Mouse (Mus musculus) ES-E14 (cell line): ENCODE data around the gene Ubox5. TPM values are rescaled to one million over a fixed set of nuclear protein-coding genes. Genes with fewer than 3 reads are reported as not detected.

Source experiments
- DNase-seq: peaks from one replicate; pipeline ENCODE4 v3.0.0-alpha.2; 2013; ENCODE audit warnings: low read depth, low spot score
- H3K27ac ChIP-seq: 2 replicates; pipeline ENCODE4 v1.5.1; 2012; ENCODE audit warnings: low read depth, mild to moderate bottlenecking, low read length, moderate library complexity, mixed read lengths; ENCODE audit not compliant: poor library complexity, insufficient read depth, severe bottlenecking
- H3K36me3 ChIP-seq: 2 replicates; pipeline ENCODE4 v1.6.1; 2012; ENCODE audit warnings: mild to moderate bottlenecking, low read length, moderate library complexity, mixed read lengths; ENCODE audit not compliant: control insufficient read depth, poor library complexity, insufficient read depth, severe bottlenecking
- H3K4me1 ChIP-seq, 2 experiments: fragments of 150-350 bp in 1 of 2; sonication (generic) in 1 of 2; 2 replicates each; pipeline ENCODE4 v1.6.1; 2012; ENCODE audit warnings: low read length in 2 of 2, mild to moderate bottlenecking in 1 of 2, mixed read lengths in 1 of 2; ENCODE audit not compliant: control insufficient read depth in 2 of 2, insufficient read depth in 2 of 2, poor library complexity in 1 of 2
- H3K4me3 ChIP-seq, 2 experiments: fragments of 150-350 bp in 1 of 2; sonication (generic) in 1 of 2; 2 replicates each; pipeline ENCODE4 v1.5.1; 2012; ENCODE audit warnings: low read length in 2 of 2, low read depth in 1 of 2, mild to moderate bottlenecking in 1 of 2, mixed read lengths in 1 of 2; ENCODE audit not compliant: insufficient read depth in 1 of 2, poor library complexity in 1 of 2, severe bottlenecking in 1 of 2
- H3K9ac ChIP-seq: 2 replicates; pipeline ENCODE4 v1.6.1; 2012; ENCODE audit warnings: low read depth, mild to moderate bottlenecking, low read length, mixed read lengths; ENCODE audit not compliant: poor library complexity, insufficient read depth, severe bottlenecking
- H3K9me3 ChIP-seq: fragments of 150-350 bp; sonication (generic); 2 replicates; pipeline ENCODE4 v1.6.1; 2012; ENCODE audit warnings: low read depth, mild to moderate bottlenecking, low read length; ENCODE audit not compliant: control insufficient read depth, insufficient read depth
- CHD2 ChIP-seq: IDR thresholded peaks from 2 replicates; pipeline ENCODE4 v1.6.1; 2014; ENCODE audit warnings: mild to moderate bottlenecking, low read depth, low read length, inconsistent platforms
- HCFC1 ChIP-seq: IDR thresholded peaks from 2 replicates; pipeline ENCODE4 v1.6.1; 2012; ENCODE audit warnings: low read length, inconsistent platforms, borderline replicate concordance; ENCODE audit not compliant: insufficient read depth
- MAFK ChIP-seq: IDR thresholded peaks from 2 replicates; pipeline ENCODE4 v1.6.1; 2014; ENCODE audit warnings: mild to moderate bottlenecking, low read depth, low read length, inconsistent platforms; ENCODE audit not compliant: insufficient read depth
- ZC3H11A ChIP-seq: IDR thresholded peaks from 2 replicates; pipeline ENCODE4 v1.6.1; 2012; ENCODE audit warnings: low read depth, mild to moderate bottlenecking, inconsistent platforms, low read length, borderline replicate concordance
- ZNF384 ChIP-seq: IDR thresholded peaks from 2 replicates; pipeline ENCODE4 v1.6.1; 2012; ENCODE audit warnings: low read depth, low read length, inconsistent platforms
- in situ Hi-C, 2 experiments: fragments of 600-800 bp; cut with MboI; formaldehyde crosslinking; loops; one replicate each; pipeline ENCODE4 v1.15.1; 2025; ENCODE audit warnings: low sequenced_read_pairs in 2 of 2, inconsistent platforms in 1 of 2; ENCODE audit not compliant: unreplicated experiment in 2 of 2
- total RNA-seq: library from RNA; depleted of rRNA; stranded (reverse); fragments of 300-350 nt; gene quantifications from 2 replicates; pipeline ENCODE4 v1.2.3, GENCODE M21; 2012

Ubox5 gene
- total RNA-seq, 1 experiment = 5.0 TPM

- TF ChIP-seq ZC3H11A (no peak), HCFC1 (no peak), MAFK (no peak)
- Histone ChIP-seq H3K36me3 (no peaks in the 10 kb centered on the region), H3K4me1 (peaks cover 4 to 30% of the 10 kb centered on the region in 2 experiments; a peak in 1 of 4 replicates), H3K9me3 (no peaks in the 10 kb centered on the region), H3K27ac (no peak overlapping the region), H3K4me3 (peak overlapping the region; percentile 49 to 57), H3K9ac (0 out of 2 replicates have a peak overlapping the region, but pooled peaks have one; percentile 16)
- no peak for DNase-seq
- in situ Hi-C loops = no loop called here
These were observed 6.0 kb upstream of the Ubox5 start for GRCm38 (mm10) chr2:130635847-130636246.

GRCm38 (mm10) chr2:130634739-130635411 lies 5.0 kb upstream of the Ubox5 start:
- in situ Hi-C loops = no loop called here
- peaks cover 7 to 30% of the 10 kb centered on the region in 2 experiments; a peak in 2 of 4 replicates for H3K4me1 ChIP-seq
- no peaks in the 10 kb centered on the region for H3K36me3 ChIP-seq
- no peak for DNase-seq
- H3K27ac ChIP-seq = no peak overlapping the region
- TF ChIP-seq CHD2 (no peak), ZC3H11A (no peak), MAFK (no peak), HCFC1 (no peak), ZNF384 (no peak)
- H3K9me3 ChIP-seq = no peaks in the 10 kb centered on the region
- H3K4me3 ChIP-seq = peak overlapping the region; percentile 47 to 49
- H3K9ac ChIP-seq = 0 out of 2 replicates have a peak overlapping the region, but pooled peaks have one; percentile 21

GRCm38 (mm10) chr2:130634006-130634738 lies 4.3 kb upstream of the Ubox5 start:
- Histone ChIP-seq H3K36me3 (no peaks in the 10 kb centered on the region), H3K9ac (0 out of 2 replicates have a peak overlapping the region, but pooled peaks have one; percentile 21), H3K9me3 (no peaks in the 10 kb centered on the region), H3K4me3 (peak overlapping the region; percentile 47 to 49; a peak in 3 of 4 replicates), H3K27ac (no peak overlapping the region), H3K4me1 (peaks cover 7 to 30% of the 10 kb centered on the region in 2 experiments; a peak in 2 of 4 replicates)
- no peak for DNase-seq
- in situ Hi-C loops = no loop called here
- TF ChIP-seq ZC3H11A (no peak), HCFC1 (no peak), ZNF384 (no peak), CHD2 (no peak)

- H3K9ac ChIP-seq = no peak overlapping the region
- TF ChIP-seq CHD2 = no peak
- no peak for TF ChIP-seq MAFK
- TF ChIP-seq ZC3H11A = no peak
- TF ChIP-seq HCFC1 = no peak
- no peak for TF ChIP-seq ZNF384
- no peak for DNase-seq
- H3K36me3 ChIP-seq = peaks cover 1% of the 10 kb centered on the region; the same call in 1 of the 2 replicates
- no peak overlapping the region for H3K27ac ChIP-seq
- no peak overlapping the region for H3K4me3 ChIP-seq
- H3K4me1 ChIP-seq = peaks cover 7 to 29% of the 10 kb centered on the region in 2 experiments; a peak in 3 of 4 replicates
- in situ Hi-C loops = no loop called here
- H3K9me3 ChIP-seq = no peaks in the 10 kb centered on the region
These were observed 3.2 kb upstream of the Ubox5 start for GRCm38 (mm10) chr2:130632887-130633675.
